Mouse (Mus musculus): Measurements from ENCODE around the gene Cabp5.
"Not testable (repeated sequence)": the region's sequence is repeated elsewhere in the genome, so short reads cannot be mapped to it uniquely, and the experiment has no call there.

The Cabp5 gene

DNA sequence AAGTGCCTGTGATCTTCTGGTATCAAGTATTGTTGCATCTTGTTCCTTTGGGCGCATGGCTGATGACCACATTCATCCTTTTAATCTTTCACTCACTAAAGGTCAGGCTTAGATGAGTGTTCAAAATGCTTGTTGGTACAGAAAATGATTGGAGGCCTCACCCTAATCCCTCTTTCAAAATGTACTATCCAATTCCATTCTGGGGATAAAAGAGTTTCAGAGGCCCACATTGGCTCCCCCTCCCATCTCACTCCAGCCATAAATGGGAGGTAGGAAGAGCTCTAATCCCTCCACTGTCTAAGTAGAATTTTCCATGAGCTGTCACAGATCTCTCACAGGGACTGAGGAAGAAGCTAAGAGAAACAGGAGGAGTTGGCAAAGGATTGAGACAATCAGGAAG is at the start of gene Cabp5:
Gene Cabp5, plus strand, starts transcription at position 301 of the 400 bp plus-strand sequence.
- DNase-seq, result no peak

- no peak for DNase-seq
These were observed 42.0 kb upstream of the Cabp5 start for GRCm38 (mm10) chr7:13355943-13356342.

- DNase-seq, result no peak
These were observed 17.3 kb upstream of the Cabp5 start for GRCm38 (mm10) chr7:13380588-13380987.

- not testable (repeated sequence) for DNase-seq
These were observed 52.6 kb downstream of the Cabp5 start, which contains the start of gene Bsph1 for GRCm38 (mm10) chr7:13450541-13450940. Gene Bsph1, plus strand, starts transcription at chr7:13450841.

Data from lung, postnatal 36 days (tissue).